Mouse (Mus musculus): ENCODE results near the gene Rasgef1a. TPM values are rescaled to one million over a fixed set of nuclear protein-coding genes. Genes with fewer than 3 reads are reported as not detected.

Gene Rasgef1a
- total RNA-seq, 2 experiments from 2014 or later = 0.09 to 0.29 TPM

- ATAC-seq (ENCODE audit: poor library complexity, severe bottlenecking) = no peak
These were observed 11.8 kb downstream of the Rasgef1a start for GRCm38 (mm10) chr6:118022898-118023635.

GRCm38 (mm10) chr6:118027036-118027435 is 15.8 kb downstream of the Rasgef1a start:
- no peak for ATAC-seq (ENCODE audit: poor library complexity, severe bottlenecking)

- no peak for ATAC-seq (ENCODE audit: poor library complexity, severe bottlenecking)
These were observed 20.2 kb downstream of the Rasgef1a start for GRCm38 (mm10) chr6:118031467-118031866.

- ATAC-seq (ENCODE audit: poor library complexity, severe bottlenecking) = no peak
These were observed 24.4 kb downstream of the Rasgef1a start for GRCm38 (mm10) chr6:118035639-118036038.

GRCm38 (mm10) chr6:118036118-118036805 is 25.0 kb downstream of the Rasgef1a start:
- ATAC-seq (ENCODE audit: poor library complexity, severe bottlenecking) = no peak

GRCm38 (mm10) chr6:118036866-118037265 is 25.6 kb downstream of the Rasgef1a start:
- ATAC-seq (ENCODE audit: poor library complexity, severe bottlenecking) = no peak

- ATAC-seq (ENCODE audit: poor library complexity, severe bottlenecking) = no peak
These were observed 33.9 kb downstream of the Rasgef1a start for GRCm38 (mm10) chr6:118045180-118045579.

- ATAC-seq (ENCODE audit: poor library complexity, severe bottlenecking) = no peak
These were observed 34.7 kb downstream of the Rasgef1a start for GRCm38 (mm10) chr6:118045892-118046291.

GRCm38 (mm10) chr6:118046511-118046910 is 35.3 kb downstream of the Rasgef1a start:
- no peak for ATAC-seq (ENCODE audit: poor library complexity, severe bottlenecking)

- no peak for ATAC-seq (ENCODE audit: poor library complexity, severe bottlenecking)
These were observed 35.7 kb downstream of the Rasgef1a start for GRCm38 (mm10) chr6:118046924-118047323.

- no peak for ATAC-seq (ENCODE audit: poor library complexity, severe bottlenecking)
These were observed 36.7 kb downstream of the Rasgef1a start for GRCm38 (mm10) chr6:118047811-118048505.

- no peak for ATAC-seq (ENCODE audit: poor library complexity, severe bottlenecking)
These were observed 38.5 kb downstream of the Rasgef1a start for GRCm38 (mm10) chr6:118049776-118050175.

- ATAC-seq (ENCODE audit: poor library complexity, severe bottlenecking) = no peak
These were observed 40.2 kb downstream of the Rasgef1a start for GRCm38 (mm10) chr6:118051474-118051873.

GRCm38 (mm10) chr6:118055209-118055608 is 44.0 kb downstream of the Rasgef1a start:
- ATAC-seq (ENCODE audit: poor library complexity, severe bottlenecking) = no peak

GRCm38 (mm10) chr6:118061266-118061665 is 50.0 kb downstream of the Rasgef1a start:
- ATAC-seq (ENCODE audit: poor library complexity, severe bottlenecking) = no peak

- no peak for ATAC-seq (ENCODE audit: poor library complexity, severe bottlenecking)
These were observed 52.0 kb downstream of the Rasgef1a start for GRCm38 (mm10) chr6:118063266-118063665.

GRCm38 (mm10) chr6:118064968-118065530 is 53.8 kb downstream of the Rasgef1a start:
- peak; percentile 44 for ATAC-seq (ENCODE audit: poor library complexity, severe bottlenecking)

- ATAC-seq (ENCODE audit: poor library complexity, severe bottlenecking) = no peak
These were observed 54.6 kb downstream of the Rasgef1a start for GRCm38 (mm10) chr6:118065837-118066198.

GRCm38 (mm10) chr6:118066199-118067081 is 55.2 kb downstream of the Rasgef1a start:
- ATAC-seq (ENCODE audit: poor library complexity, severe bottlenecking) = peak; percentile 91

GRCm38 (mm10) chr6:118067720-118068119 is 56.5 kb downstream of the Rasgef1a start:
- no peak for ATAC-seq (ENCODE audit: poor library complexity, severe bottlenecking)
